Mouse (Mus musculus) stomach, embryonic 14.5 days (tissue): ENCODE data around the gene Lztr1. TPM values are rescaled to one million over a fixed set of nuclear protein-coding genes. Genes with fewer than 3 reads are reported as not detected.
"Not testable (repeated sequence)": the region's sequence is repeated elsewhere in the genome, so short reads cannot be mapped to it uniquely, and the experiment has no call there.

Source experiments
- ATAC-seq: fragments of 200-750 bp; cut with Nextera tagmentation; 2 replicates; pipeline ENCODE4 v1.8.0; 2017; ENCODE audit warnings: low read depth, moderate TSS enrichment; ENCODE audit not compliant: insufficient number of reproducible peaks, insufficient read depth, low FRiP score
- H3K27ac ChIP-seq: fragments of 300-500 bp; sonication (generic); 2 replicates; pipeline ENCODE4 v1.5.1; 2014; ENCODE audit warnings: mild to moderate bottlenecking, low read length, moderate library complexity, mixed read lengths
- H3K27me3 ChIP-seq: fragments of 300-500 bp; sonication (generic); 2 replicates; pipeline ENCODE4 v1.6.1; 2014; ENCODE audit warnings: low read length, control low read depth, mixed read lengths; ENCODE audit not compliant: control insufficient read depth, insufficient read depth
- H3K36me3 ChIP-seq: fragments of 300-500 bp; sonication (generic); 2 replicates; pipeline ENCODE4 v1.6.1; 2014; ENCODE audit warnings: mild to moderate bottlenecking, control low read depth, low read length, moderate library complexity, mixed read lengths; ENCODE audit not compliant: control insufficient read depth, insufficient read depth
- H3K4me1 ChIP-seq: fragments of 300-500 bp; sonication (generic); 2 replicates; pipeline ENCODE4 v1.6.1; 2014; ENCODE audit warnings: low read length, control low read depth, mixed read lengths; ENCODE audit not compliant: control insufficient read depth, insufficient read depth
- H3K4me2 ChIP-seq: fragments of 300-500 bp; sonication (generic); replicated peaks from 2 replicates; pipeline ENCODE4 v1.6.1; 2014; ENCODE audit warnings: low read depth, low read length, control low read depth
- H3K4me3 ChIP-seq: fragments of 300-500 bp; sonication (generic); 2 replicates; pipeline ENCODE4 v1.5.1; 2014; ENCODE audit warnings: low read depth, low read length, control low read depth
- H3K9ac ChIP-seq: fragments of 300-500 bp; sonication (generic); replicated peaks from 2 replicates; pipeline ENCODE4 v1.6.1; 2014; ENCODE audit warnings: low read depth, mild to moderate bottlenecking, control low read depth, low read length, moderate library complexity, mixed read lengths
- H3K9me3 ChIP-seq: fragments of 300-500 bp; sonication (generic); 2 replicates; pipeline ENCODE4 v1.6.1; 2016; ENCODE audit warnings: low read depth, low read length, control low read depth; ENCODE audit not compliant: control insufficient read depth
- WGBS: fragments of 180-500 bp; shearing (Covaris S2); extraction: QIAGEN DNeasy Blood & Tissue Kit; methylation state at CpG from one replicate; pipeline ENCODE4 v1.1.7; 2014; 5-methylcytosine and 5-hydroxymethylcytosine counted together
- polyA plus RNA-seq: library from polyadenylated mRNA; unstranded; fragments of >200 nt; fragmentation: Nextera tagmentation; extraction: Ambion mirVana; gene quantifications from 2 replicates; pipeline ENCODE4 v1.2.1, GENCODE M21; 2014

The Lztr1 gene
- polyA plus RNA-seq, 1 experiment from 2014 or later = 78.6 TPM

DNA sequence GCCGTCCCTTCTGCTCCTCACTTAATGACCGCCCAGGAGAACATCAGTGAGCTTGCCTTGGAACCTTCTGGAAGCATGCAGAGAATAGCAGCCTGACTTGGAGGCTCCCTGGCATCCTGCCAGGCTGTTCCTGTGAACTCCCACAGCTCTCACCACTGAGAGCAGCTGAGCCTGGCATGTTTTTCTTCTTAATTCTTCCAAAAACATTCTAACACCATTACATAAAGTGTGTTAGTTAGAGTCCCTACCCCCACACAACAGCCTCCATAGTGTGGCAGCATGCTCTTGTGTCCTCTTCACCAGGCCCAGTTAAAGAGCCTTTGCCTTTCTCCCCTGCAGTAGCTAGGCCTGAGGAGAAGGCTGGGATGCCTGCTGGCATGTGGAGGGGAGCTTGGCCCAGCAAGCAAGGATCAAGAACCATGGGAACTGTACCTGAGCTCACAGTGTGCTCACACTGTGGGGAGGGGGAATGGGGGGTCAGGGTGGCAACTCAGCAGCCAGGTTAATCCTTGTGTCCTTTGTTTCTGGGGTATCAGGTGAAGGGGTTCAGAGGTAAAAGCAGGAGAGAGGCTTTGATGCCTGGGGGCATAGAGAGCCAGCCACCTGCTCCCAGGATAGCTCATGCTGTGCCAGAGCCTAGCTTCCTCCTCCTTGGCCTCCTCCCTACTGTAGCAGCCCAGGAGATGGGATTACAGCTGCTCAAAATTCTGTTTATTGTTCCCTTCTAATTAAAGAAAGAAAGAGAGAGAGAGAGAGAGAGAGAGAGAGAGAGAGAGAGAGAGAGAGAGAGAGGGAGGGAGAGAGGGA, 11.8 kb upstream of the Lztr1 start:
- Histone ChIP-seq H3K9me3 (no peaks in the 10 kb centered on the region), H3K4me1 (no peaks in the 10 kb centered on the region), H3K36me3 (no peaks in the 10 kb centered on the region), H3K27ac (no peak overlapping the region), H3K9ac (no peak overlapping the region), H3K4me2 (no peak overlapping the region), H3K27me3 (no peaks in the 10 kb centered on the region), H3K4me3 (no peak overlapping the region)
- WGBS = 34% methylated on average over 2 of the region's 2 CpGs
- no peak; the same call in 1 of the 2 replicates for ATAC-seq

DNA sequence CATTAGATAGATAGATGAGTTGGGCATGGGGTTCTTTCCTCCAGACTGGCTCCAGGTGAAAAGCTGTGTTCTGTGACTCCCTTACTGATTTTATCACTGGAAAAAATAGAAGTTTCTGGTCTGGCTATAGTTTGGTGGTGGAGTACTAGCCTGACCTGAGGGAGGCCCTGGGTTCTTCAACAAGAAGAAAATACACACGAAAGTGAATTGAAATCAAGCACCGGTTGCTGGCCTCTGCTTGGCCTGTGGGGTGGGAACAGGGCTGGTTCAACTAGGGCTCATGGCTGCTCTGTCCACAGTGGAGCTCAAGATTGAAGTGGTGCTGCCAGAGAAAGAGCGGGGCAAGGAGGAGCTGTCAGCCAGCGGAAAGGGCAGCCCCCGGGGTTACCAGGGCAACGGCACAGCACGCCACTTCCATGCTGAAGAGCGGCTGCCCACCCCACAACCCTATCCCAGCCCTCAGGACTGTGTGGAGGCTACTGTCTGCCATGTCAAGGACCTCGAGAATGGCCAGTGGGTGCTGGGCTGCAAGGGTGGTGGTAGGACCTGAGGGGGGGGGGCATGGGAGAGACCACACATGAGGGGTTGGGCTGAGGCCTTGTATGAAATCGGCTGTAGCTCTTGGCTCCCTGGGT, 9.1 kb upstream of the Lztr1 start:
- H3K27ac ChIP-seq = no peak overlapping the region
- H3K4me2 ChIP-seq = no peak overlapping the region
- H3K9me3 ChIP-seq = no peaks in the 10 kb centered on the region
- no peaks in the 10 kb centered on the region for H3K4me1 ChIP-seq
- no peaks in the 10 kb centered on the region for H3K36me3 ChIP-seq
- WGBS = 29% methylated on average over 10 of the region's 10 CpGs
- no peak for ATAC-seq
- H3K4me3 ChIP-seq = no peak overlapping the region
- H3K27me3 ChIP-seq = no peaks in the 10 kb centered on the region
- H3K9ac ChIP-seq = no peak overlapping the region

DNA sequence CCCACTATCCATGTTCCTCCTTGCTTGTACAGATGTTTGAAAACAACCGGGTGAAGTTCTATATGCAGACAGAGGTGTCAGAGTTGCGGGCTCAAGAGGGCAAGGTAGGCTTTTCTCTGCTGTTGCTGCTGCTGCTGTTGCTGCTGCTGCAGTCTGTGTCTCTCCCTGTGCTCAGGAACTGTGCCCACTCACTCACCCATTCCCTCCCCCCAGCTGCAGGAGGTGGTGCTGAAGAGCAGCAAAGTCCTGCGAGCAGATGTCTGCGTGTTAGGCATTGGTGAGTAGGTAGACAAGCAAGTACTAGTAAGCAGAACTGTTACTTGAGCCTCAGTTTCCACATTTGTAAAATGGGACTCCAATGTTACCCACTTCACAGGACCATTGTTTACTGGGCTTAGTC, 5.8 kb upstream of the Lztr1 start:
- Histone ChIP-seq H3K9me3 (no peaks in the 10 kb centered on the region), H3K27ac (no peak overlapping the region), H3K4me3 (no peak overlapping the region), H3K36me3 (no peaks in the 10 kb centered on the region), H3K4me2 (no peak overlapping the region), H3K27me3 (no peaks in the 10 kb centered on the region), H3K9ac (no peak overlapping the region), H3K4me1 (no peaks in the 10 kb centered on the region)
- WGBS = 81% methylated on average over 4 of the region's 4 CpGs
- no peak for ATAC-seq

DNA sequence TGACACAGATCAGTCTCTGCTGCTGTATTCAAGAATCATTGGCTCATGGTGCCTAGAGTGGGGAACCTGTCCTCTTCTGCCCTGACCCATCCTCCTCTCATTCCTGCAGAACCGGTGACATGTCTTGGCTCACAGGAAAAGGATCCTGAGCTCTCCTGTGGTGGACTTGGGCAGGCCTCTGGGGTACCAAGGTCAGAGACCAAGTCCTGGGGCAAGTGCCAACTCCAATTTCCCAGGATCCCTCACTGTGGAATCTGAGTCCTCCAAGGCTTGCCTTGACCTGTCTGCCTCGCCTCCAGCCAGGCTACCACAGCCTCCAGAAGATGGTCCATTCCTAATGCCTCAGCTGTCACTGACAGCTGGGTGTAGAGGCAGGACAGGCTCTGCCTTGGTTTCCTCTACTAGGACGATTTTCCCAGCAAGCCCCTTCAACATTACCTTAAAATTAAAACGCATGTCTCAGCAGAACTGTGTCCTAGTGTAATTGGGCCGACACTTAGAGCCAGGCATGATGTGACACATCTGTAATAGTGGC, 1.4 kb upstream of the Lztr1 start:
- no peaks in the 10 kb centered on the region for H3K27me3 ChIP-seq
- ATAC-seq = no peak
- H3K27ac ChIP-seq = no peak overlapping the region
- no peak overlapping the region for H3K4me2 ChIP-seq
- 81% methylated on average over 5 of the region's 5 CpGs for WGBS
- peaks cover 12% of the 10 kb centered on the region; the same call in 1 of the 2 replicates for H3K4me1 ChIP-seq
- no peaks in the 10 kb centered on the region for H3K9me3 ChIP-seq
- no peak overlapping the region for H3K9ac ChIP-seq
- peaks cover 8% of the 10 kb centered on the region; the same call in 1 of the 2 replicates for H3K36me3 ChIP-seq
- no peak overlapping the region for H3K4me3 ChIP-seq

DNA sequence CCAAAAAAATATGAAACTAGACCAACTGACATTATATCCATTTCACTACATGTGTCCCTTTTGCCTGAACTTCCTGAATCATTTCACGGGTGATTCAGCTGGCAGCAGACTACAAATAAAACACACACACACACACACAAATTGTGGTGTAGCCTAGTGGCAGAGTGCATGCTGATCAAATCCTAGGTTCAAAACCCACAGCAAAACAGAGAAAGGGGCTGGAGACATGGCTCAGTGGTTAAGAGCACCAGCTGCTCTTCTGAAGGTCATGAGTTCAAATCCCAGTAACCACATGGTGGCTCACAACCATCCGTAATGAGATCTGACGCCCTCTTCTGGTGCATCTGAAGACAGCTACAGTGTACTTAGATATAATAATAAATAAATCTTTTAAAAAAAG, 457 bp upstream of the Lztr1 start:
- not testable (repeated sequence) for H3K27me3 ChIP-seq, ATAC-seq, H3K9me3 ChIP-seq
- H3K27ac ChIP-seq = peak overlapping the region; percentile 94; the same call in 1 of the 2 replicates
- H3K4me2 ChIP-seq = peak overlapping the region; percentile 60
- WGBS = 25% methylated on average over 3 of the region's 3 CpGs
- H3K9ac ChIP-seq = peak overlapping the region; percentile 56
- H3K36me3 ChIP-seq = peaks cover 18% of the 10 kb centered on the region
- H3K4me1 ChIP-seq = peaks cover 12% of the 10 kb centered on the region; the same call in 1 of the 2 replicates
- peak overlapping the region; percentile 78 for H3K4me3 ChIP-seq

DNA sequence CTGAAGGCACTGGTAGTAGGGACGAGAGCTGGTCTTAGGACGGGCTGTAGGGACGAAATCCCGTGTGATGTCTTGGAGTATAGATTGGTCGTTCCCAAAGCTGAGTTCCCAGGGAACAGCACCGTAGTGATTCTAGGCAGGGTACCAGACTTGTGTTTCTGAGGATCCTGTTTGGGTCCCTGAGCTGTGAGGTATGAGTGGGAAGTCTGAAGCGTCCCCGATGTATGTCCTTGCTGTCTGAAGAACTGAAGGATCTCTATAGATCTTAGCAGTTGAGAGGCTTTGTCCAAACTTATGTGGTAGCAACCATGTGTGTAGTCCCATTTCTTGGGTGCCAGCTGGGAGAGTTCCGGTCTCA, 731 bp downstream of the Lztr1 start:
- no peak for ATAC-seq
- Histone ChIP-seq H3K4me2 (peak overlapping the region; percentile 72), H3K27me3 (no peaks in the 10 kb centered on the region), H3K36me3 (peaks cover 28% of the 10 kb centered on the region), H3K9me3 (no peaks in the 10 kb centered on the region), H3K9ac (peak overlapping the region; percentile 56), H3K27ac (no peak overlapping the region), H3K4me3 (peak overlapping the region; percentile 78), H3K4me1 (peaks cover 12% of the 10 kb centered on the region; the same call in 1 of the 2 replicates)
- WGBS = 8% methylated on average over 9 of the region's 9 CpGs

DNA sequence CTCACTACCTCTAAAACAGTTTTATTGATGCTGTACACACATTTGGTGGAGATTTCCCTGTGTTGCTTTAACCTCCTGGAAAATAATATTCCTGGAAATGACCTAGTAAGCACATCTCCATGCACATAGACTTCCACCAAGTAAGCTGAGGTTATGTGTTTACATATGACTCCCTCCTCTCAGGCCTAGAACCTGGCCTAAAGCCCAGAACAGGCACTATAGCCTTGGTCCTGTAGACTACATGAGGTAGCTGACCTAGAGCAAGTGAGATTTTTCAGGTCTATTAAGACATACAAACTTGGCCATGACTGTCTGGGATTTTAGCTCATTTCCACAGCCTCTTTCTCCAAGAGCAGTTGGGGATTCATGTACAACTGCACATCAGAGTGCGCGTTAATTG, 1.7 kb downstream of the Lztr1 start:
- WGBS = 96% methylated on average over 2 of the region's 2 CpGs
- Histone ChIP-seq H3K36me3 (peaks cover 28% of the 10 kb centered on the region), H3K4me1 (peaks cover 12% of the 10 kb centered on the region; the same call in 1 of the 2 replicates), H3K9ac (0 out of 2 replicates have a peak overlapping the region, but pooled peaks have one; percentile 56), H3K27me3 (no peaks in the 10 kb centered on the region), H3K9me3 (no peaks in the 10 kb centered on the region), H3K4me2 (peak overlapping the region; percentile 72), H3K27ac (no peak overlapping the region), H3K4me3 (peak overlapping the region; percentile 78; the same call in 1 of the 2 replicates)
- ATAC-seq = no peak

DNA sequence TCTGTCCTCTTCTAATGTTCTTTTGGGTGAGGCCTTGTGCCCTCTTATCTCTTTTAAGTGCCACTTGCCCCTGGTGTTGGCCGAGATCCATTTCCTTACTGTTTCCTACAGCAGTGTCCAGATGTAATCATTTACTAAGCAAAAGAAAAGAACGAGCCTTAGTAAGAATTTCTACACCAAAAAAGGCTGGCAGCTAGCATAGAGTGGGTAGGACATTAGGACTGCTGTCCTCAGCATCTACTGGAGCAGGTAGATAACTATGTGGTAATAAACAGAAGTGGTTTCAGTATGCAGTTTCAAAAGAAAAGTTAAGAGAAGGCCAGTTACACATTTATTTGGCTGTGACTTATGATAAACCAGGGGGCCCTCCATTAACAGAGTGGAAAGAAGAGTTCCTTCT, 2.2 kb downstream of the Lztr1 start:
- Histone ChIP-seq H3K4me1 (peaks cover 12% of the 10 kb centered on the region; the same call in 1 of the 2 replicates), H3K4me3 (no peak overlapping the region), H3K9me3 (no peaks in the 10 kb centered on the region), H3K27ac (no peak overlapping the region), H3K27me3 (no peaks in the 10 kb centered on the region), H3K36me3 (peaks cover 32% of the 10 kb centered on the region), H3K9ac (no peak overlapping the region), H3K4me2 (no peak overlapping the region)
- ATAC-seq = no peak
- 78% methylated on average over 2 of the region's 2 CpGs for WGBS
